Mouse (Mus musculus) ovary, postnatal 36 days (tissue): ENCODE measurements around the gene A3galt2.
A peak's percentile ranks its signal among the peaks of the same experiment; 100 is the strongest.

Experiments used
- DNase-seq: peaks from one replicate; pipeline ENCODE4 v3.0.0; 2022; ENCODE audit warnings: low spot score, mixed read lengths

A3galt2 gene

DNA sequence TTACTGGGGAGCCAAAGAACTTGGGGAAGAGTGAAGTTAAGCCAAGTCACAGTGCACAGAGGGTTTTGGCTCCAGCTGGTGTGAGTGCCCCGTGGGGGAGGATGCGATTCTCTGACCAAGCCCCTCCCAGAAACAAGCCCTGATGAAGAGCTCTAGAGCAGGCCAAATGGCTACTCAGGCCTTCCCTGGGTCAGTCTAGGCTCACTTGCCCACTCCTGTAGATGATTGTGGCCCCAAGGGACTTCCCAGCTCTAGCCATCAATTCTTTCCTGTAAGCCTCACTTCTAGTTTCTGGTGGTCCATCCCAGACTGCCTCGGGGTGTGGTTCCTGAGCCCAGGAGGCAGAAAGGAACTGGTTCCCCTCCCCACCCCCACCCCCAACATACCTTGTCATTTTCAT lies at the start of gene A3galt2:
TSS of gene A3galt2 (plus strand) at position 301 of the 400 bp plus-strand sequence.
- no peak for DNase-seq

DNA sequence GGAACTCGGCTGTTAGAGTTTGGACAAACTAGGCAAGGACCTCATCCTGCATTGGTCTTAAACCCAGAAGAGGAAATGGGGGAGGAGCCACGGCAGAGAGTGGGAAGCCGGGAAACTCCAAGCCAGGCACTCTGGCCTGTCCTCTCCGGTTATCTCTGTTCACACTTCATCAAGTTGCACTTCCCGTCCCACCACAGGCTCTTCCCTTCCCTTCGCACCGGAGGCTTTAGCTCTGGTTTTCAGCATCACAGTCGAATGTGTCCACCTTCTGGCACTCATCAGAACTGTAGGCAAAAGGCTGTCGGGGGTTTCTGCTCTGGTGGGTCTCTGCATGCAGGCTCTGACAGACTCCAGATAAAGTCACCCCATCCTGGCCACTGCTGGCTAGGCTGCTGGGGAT lies 48.5 kb upstream of the A3galt2 start:
- no peak for DNase-seq

DNA sequence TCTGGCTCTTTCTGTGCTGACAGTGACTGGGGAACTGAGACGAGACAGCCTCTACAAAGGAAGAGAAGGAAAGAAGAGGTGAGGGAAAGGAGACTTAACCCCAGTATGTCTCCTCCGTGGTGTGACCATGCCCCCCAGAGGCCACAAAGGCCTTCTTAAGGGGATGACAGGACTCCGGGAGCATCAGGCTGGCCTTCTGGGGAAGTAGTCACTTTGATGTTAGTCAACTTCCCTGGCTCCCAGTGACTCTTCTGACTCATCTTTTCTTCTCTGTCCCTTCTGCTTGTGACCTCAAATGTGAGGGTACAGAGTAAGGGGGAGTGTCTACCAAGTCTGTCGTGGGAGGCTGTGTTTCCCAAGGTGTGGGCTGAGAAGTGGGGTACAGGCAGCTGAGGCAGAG lies 47.8 kb upstream of the A3galt2 start:
- DNase-seq = no peak

DNA sequence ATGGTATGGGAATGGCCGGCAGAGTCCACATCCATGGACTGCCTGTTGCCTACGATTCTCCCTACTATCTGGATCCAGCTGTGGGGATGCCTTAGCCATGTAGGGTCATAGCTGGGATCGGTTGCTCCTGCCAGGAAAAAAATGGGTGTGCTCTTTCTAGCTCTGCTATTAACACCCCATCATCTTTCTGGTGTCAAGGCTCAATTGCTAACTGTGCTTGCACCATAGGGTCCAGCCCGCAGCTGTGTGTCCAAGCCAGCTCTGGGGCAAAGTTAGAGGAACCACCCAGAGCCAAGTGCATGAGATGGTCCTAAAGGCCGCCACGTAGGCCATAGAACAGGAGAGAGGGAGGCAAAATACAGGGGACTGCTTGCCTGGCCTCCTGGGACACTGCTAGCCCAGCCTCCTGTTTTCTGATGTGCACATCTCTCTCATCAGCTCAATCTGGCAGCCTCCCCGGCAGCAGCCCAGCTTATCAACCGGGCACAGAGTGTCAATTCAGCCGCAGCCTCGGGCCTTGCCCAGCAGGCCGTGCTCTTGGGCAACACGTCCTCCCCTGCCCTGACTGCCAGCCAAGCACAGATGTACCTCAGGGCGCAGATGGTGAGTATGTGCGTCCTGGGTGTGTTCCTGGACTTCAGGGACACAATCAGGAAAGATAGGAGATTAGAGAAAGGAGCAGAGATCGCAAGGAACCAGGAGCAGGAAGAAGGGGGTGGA lies 45.9 kb upstream of the A3galt2 start:
- no peak for DNase-seq

DNA sequence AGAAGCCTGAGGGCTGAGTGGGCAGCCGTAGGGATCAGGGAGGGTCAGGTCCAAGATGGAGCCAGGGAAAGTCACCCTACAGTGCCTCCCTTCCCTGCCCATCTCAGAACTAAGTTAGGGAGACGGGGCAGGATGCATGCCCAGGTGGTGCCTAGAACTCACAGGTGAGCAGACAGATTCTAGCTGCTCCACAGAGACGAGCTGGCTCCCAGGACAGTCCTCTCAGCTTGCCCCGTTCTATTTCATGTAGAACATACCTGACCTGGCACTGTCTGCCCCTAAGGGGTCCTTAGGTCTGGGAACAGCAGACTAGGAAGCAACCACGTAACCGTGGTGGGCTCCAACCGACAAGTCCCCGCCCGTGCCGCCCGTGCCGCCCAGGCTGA lies 45.4 kb upstream of the A3galt2 start:
- DNase-seq = no peak

DNA sequence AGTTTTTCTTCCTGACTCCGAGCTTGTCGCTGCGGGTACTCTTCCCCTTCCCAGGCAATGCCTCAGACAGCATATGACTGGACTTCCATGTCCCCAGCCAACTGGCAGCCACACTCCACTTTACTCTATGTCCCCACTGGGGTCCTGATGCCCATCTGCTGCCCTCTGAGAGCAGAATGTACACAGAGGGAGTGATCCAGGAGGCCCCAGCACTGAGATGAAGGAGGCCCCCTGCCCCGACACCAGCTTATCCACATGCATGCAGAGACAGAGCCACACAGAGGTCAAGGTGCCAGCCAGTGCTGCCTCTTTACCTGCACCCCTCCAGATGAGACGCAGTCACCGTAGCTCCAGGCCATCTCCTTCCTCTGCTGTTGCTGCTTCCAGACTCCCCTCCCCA lies 44.9 kb upstream of the A3galt2 start:
- DNase-seq = no peak

DNA sequence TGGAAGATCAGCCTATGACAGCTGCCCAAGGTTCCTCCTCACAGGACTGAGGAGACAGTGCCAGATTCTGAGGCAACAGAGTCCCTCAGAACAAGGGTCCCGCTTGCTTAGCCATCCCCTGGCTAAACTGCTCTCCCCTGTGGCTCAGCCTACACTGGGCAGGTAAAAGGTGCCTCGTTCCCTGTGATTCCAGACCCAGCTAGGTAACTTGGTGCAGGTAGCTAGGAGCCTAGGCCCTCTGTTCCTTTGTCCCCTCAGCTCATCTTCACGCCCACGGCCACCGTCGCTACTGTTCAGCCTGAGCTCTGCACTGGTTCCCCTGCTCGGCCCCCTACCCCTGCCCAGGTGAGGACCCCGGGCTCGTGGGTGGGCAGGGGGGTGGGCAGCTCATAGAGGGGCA lies 44.4 kb upstream of the A3galt2 start:
- no peak for DNase-seq

DNA sequence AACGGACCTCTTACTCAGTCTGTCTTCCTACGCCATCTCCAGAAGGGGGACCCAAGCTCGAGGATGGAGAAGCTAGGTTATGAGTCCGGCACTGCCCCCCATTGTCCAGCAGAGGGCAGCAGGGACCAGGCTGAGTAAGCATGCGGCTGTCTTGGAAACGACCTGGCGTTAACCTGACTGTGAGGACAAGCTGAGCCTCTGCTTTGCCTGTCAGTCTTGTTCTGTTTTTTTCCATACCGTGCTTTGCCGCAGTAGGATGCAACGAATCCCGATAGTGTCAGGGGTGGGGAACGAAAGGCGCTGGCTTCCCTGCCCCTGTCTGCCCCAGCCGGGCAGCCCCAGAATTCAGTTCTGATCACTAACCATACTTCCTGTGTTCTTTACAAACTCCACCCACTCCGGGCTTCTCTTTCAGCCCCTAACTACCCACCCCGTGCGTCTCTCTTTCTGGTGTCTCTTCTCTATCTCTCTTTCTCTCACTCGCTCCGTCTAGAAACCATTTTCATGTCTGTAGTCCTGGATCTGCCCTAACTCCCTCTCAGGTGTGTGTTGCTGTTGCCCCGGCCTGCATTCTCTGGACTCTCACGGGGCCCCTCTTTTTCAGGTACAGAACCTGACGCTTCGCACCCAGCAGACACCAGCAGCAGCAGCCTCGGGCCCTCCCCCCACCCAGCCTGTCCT lies 43.6 kb upstream of the A3galt2 start:
- peak; percentile 85 for DNase-seq

DNA sequence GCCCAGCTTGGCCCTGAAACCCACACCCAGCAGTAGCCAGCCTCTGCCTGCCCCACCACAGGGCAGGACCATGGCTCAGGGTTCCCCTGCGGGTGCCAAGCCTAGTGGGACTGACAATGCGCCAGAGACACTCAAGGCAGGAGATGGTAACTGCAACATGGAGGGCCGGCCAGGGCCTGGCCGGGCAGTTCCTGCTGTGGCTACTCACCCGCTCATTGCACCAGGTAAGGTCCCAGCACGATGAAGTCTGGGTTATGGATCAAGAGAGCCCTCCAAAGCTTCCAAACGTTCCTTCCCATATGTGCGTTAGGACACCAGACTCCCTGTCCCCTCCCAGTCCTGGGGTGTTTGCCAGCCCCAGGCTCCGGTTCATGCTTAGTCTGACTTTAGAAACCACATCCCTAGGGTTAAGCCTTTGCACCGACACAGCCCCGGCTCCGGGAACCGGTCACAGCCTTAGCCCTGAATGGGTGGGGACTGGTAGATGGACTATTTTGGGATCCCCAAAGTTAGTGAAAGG lies 43.0 kb upstream of the A3galt2 start:
- DNase-seq = no peak

DNA sequence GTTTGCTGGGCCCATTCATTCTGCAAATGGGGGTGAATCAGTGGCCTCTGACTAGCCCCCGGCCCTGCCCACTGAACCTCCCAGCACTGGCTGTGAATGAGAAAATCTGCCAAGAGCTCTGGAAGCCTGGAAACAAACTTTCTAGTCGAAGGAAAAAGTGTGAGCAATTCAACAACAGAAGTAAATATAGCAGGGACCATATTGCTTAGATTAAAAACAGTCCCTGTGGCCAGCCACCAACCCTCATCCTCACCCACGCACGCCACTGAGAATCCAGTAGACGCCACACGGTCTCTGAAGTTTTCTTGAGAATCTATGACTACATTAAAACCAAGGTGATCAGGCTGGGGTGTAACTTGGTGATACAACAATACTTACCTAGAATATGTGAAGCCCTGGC lies 42.2 kb upstream of the A3galt2 start:
- DNase-seq = no peak

DNA sequence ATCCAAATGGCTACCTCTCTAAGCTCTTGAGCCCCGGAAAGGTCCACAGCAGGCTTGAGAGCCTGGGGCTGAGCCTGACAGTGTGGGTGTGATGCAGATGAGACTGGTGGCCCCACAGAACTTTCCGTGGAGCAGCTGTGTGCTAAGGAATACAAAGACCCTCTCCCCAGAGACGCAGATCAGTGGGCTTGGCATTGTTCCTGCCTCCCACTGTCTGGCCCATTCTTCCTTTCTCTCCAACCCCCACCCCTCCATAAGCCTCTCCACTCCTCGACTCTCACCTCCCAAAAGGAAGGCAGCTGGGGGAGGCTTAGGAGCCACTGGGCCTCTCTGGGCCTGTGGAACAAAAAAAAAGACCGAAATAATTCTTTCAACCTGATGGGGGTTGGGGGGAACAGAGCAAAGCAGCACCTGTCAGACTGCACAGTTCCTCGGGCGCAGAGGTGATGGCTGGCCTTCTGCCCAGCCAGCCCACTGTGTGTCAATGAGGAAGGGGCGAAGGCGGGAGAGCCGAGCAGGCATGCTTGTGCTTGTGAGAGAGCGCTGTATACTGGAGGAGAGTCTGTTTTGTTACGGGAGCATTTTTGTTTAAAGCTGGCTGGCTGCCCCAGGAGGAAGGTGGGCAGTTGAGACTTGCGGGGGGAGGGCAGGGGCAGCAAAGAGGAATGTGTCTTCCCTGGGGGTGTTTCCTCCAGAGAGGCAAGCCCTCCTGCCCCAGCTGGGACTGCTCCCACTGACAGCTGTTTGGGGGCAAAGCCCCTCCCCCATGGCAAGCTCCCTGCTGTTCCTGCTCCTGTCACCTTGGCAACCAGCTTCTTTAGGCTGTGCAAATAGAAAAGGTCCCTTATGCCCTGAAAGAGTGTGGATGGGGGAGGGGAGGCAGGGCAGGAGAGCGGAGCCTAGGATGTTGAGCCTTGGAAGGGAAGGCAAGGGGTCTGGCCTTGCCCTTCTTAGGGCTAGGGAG lies 39.6 kb upstream of the A3galt2 start:
- DNase-seq = no peak

DNA sequence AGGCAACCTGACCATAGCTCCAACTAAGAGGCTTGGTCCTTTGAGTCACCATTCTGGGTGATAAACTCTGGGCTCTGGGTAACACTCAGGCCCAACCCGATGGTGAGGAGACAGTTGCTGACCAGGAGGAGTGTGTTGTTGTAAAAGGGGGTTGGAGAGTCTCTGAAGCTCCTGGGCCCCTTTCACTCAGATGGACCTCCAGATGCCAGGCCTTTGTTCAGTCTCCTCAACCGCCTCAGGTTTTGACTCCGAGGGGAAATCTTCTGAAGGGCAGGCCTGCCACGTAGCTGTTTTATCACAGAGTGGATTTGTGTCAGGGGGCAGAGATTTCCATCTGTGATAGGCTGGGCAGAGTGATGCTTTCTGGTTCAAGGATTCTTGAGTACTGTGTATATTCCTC lies 38.9 kb upstream of the A3galt2 start:
- no peak for DNase-seq

DNA sequence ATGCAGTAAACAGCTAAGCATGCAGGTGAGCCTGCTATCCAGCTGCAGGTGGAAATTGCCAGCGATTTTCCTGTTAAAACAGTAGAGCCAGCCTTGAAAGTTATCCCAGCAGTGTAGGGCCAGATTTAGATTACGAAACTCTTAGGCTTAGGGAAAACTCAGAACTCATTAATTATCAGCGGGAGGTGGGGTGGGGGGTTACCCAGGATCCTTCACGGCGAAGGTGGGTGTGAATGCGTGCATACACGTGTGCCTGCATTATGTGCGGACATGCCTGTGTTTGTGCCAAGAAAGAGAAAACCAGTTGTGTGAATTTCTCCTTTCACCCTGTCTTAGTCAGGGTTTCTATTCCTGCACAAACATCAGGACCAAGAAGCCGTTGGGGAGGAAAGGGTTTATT lies 38.4 kb upstream of the A3galt2 start:
- DNase-seq = no peak

DNA sequence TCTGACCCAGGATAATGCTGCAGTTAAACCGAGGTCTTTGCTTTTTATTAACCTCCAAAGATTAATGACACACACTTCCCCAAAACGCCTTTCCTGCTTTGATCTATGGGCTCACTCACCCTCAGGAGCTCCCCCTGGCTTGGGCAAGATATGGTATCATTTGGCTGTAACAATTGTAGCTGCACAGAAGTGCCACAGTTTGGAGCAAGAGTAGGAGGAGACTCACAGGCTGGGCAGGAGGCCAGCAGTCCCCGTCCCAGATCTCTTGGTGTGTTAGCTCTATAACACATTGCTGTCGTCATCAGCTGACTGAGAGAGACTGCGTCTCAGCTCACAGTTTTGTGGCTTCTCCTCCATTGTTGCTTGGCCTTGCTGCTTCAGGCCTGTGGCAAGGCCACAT lies 35.1 kb upstream of the A3galt2 start:
- DNase-seq = peak; percentile 51

DNA sequence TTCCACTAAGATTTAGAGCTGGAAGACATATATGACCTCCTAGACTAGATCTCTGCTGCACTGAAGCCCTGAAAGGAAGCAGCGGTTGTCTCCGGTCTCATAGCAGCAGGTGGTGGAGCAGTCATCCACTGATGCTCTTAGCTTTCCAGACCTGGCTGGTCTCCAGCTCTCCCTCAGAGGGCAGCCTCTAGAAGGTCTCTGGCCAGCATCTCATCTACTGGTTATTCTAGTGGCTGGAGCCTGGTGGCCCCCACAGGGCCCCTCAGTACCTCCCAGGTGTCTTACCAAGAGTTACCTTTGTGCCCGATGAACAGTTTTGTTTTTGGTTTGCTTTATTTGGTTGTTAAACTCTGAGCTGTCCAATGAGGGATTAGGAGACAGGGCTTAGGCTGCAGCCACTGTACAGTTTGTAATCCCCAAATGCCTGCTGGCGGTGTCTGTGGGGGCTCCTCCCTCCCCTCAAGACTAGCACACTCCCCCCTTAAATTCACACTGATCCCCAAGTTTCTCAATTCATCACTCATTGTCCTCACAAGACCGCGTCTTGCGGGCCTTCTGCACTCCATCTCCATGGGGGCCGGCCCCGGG lies 34.0 kb upstream of the A3galt2 start:
- no peak for DNase-seq

DNA sequence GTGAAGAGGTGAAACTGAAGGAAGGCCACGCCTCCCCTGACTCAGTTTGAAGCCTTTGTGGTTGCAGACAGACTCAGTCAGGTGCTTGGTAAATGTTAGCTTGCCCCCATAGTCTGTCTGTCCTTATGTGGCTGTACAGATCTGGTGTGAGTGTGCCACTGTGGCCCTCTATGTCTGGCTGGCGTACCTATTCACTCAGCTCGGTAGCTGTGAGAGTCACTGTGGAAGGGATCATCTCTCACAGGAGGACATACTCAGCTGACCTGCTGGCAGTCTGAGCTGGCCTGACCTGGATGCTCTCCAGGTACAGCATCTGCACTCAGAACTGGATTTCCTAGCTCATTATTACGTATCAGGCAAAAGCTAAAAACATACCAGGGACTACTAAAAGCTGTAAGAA lies 33.4 kb upstream of the A3galt2 start:
- DNase-seq = no peak

DNA sequence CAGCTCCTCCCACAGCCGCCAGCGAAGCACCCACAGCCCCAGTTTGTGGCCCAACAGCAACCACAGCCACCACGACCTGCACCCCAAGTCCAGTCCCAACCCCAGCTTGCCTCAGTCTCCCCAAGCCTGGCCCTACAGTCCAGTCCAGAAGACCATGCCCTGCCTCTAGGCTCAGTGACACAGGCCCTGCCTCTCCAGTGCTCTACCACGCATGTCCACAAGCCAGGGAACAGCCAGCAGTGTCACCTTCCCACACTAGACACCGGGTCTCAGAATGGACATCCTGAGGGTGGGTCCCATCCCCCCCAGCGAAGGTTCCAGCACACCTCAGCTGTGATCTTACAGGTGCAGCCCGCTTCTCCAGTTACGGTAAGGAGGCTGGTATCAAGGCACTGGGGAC lies 32.2 kb upstream of the A3galt2 start:
- DNase-seq = no peak

DNA sequence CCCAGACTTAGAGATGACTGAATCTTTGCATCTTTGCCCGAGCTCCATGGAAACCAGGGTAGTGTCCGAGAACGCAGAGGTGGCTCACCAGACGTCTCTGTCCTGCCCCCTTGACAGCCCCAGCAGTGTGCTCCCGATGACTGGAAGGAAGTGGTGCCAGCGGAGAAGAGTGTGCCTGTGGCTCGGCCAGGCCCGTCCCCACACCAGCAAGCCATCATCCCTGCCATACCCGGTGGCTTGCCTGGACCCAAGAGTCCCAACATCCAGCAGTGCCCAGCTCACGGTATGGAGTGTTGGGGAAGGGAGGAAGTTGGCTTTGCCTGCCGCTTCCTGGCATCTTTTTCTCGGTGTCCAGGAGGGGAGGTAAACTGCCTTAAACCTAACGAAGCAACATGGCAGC lies 31.7 kb upstream of the A3galt2 start:
- DNase-seq = no peak

DNA sequence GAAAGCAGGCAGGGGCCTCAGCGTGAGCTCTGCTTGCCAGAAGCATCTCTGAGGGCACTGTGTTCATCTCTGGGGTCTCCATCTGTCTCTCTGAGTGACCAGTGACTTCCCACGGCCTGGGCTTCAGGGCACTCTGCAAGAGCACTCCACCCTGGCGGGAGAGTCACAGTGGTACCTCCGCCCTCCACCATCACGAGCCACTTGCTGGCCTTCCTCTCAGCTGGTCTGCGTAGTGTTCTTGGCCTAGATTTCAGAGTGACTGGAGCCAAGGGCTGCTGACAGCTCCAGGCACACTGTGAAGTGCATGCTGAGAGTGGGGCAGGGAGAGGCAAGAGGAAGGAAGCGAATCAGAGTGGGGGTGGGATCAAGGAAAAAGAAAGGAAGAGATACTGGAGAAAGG lies 31.1 kb upstream of the A3galt2 start:
- no peak for DNase-seq

DNA sequence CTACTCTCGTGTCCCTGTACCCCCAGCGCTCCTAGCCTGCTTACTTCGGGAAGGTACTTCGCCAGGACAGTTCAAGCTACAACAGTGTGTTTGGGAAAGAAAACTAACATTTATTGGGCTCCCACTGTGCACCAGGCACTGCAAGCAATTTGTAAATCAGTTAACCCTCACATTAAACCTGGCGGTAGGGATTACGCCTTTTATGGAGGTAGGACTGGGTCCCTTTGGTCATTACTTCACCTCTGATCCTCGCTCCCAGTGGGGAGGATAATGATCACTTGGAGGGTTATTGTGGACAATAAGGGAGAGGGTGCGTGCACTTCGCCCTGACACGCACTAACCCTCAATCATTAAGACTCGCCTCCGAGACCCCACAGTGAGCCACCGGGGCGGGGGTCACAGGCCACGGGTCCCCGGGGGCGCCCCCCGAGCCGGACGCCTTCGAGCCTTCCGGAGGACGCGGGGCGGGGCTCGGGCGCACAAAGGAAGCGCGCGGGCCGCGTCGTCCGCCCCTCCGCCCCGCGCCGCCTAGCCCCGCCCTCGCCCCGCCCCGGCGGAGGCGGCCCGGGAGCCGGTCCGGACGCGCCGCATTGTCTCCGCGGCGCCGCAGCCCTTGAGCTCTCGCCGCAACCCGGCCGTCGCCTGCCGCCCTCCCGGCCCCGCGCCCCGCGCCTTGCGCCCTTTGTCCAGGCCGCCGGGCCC lies 28.0 kb upstream of the A3galt2 start:
- DNase-seq = peak; percentile 89

DNA sequence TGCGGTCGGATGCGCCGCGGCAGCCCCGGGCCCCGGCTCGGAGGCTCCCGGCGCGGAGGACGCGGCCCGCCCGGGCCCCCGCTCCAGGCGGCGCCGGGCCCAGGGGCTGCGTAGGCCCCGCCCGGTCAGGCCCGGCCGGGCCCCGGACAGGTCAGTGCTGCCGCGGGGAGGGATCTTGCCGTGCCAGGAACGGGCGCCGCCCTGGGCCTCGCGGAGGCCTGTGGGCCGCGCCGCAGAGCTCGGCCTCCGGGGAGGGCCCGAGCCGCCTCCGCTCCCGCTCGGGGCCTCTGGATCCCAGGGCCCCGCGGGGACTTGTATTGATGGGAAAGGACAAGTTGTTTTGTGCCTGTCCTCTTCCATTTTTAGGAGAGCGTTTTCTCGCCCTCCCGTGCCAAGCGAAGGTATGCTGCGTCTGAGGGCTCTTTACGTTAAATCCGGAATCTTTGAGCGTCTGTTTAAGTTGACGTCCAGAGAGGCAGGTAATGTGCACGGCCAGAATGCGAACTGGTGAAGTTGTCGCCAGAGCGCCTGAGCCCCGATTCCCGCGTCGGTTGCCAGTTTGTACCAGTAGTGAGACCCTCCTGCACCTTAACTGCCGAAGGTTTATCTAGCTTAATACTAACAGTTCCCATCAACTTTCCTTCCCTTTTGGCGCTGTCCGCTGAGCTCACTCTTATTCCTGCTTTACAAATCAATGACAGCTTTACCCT lies 27.3 kb upstream of the A3galt2 start:
- peak; percentile 74 for DNase-seq
